Mouse (Mus musculus) heart, embryonic 14.5 days (tissue): Measurements from ENCODE around the gene Psmc3ip. TPM values are rescaled to one million over a fixed set of nuclear protein-coding genes. Genes with fewer than 3 reads are reported as not detected.
A peak's percentile ranks its signal among the peaks of the same experiment; 100 is the strongest.

ENCODE experiments used
- ATAC-seq: fragments of 200-750 bp; cut with Nextera tagmentation; 2 replicates; pipeline ENCODE4 v1.8.0; 2017; ENCODE audit warnings: low read depth, moderate TSS enrichment; ENCODE audit not compliant: insufficient number of reproducible peaks, insufficient read depth, low FRiP score
- H3K27ac ChIP-seq, 2 experiments: fragments of 200-500 bp in 1 of 2; fragments of 300-500 bp in 1 of 2; sonication (generic) in 1 of 2; replicated peaks in 1 of 2; 2 replicates each; pipeline ENCODE4 v1.5.1; 2012 to 2014; ENCODE audit warnings: low read depth in 2 of 2, low read length in 2 of 2, control low read depth in 1 of 2, mild to moderate bottlenecking in 1 of 2, mixed read lengths in 1 of 2; ENCODE audit not compliant: control insufficient read depth in 1 of 2, insufficient read depth in 1 of 2
- H3K27me3 ChIP-seq: fragments of 300-500 bp; sonication (generic); 2 replicates; pipeline ENCODE4 v1.6.1; 2014; ENCODE audit warnings: mild to moderate bottlenecking, low read length, control low read depth; ENCODE audit not compliant: control insufficient read depth, insufficient read depth
- H3K36me3 ChIP-seq: fragments of 300-500 bp; sonication (generic); 2 replicates; pipeline ENCODE4 v1.6.1; 2014; ENCODE audit warnings: mild to moderate bottlenecking, control low read depth, low read length, mixed read lengths; ENCODE audit not compliant: control insufficient read depth, insufficient read depth
- H3K4me1 ChIP-seq, 2 experiments: fragments of 200-500 bp in 1 of 2; fragments of 300-500 bp in 1 of 2; sonication (generic) in 1 of 2; 2 replicates each; pipeline ENCODE4 v1.6.1; 2012 to 2014; ENCODE audit warnings: low read length in 2 of 2, control low read depth in 1 of 2, mixed read lengths in 1 of 2; ENCODE audit not compliant: control insufficient read depth in 2 of 2, insufficient read depth in 2 of 2
- H3K4me2 ChIP-seq: fragments of 300-500 bp; sonication (generic); 2 replicates; pipeline ENCODE4 v1.6.1; 2014; ENCODE audit warnings: mild to moderate bottlenecking, low read length
- H3K4me3 ChIP-seq, 2 experiments: fragments of 200-500 bp in 1 of 2; fragments of 300-500 bp in 1 of 2; sonication (generic) in 1 of 2; 2 replicates each; pipeline ENCODE4 v1.5.1; 2012 to 2014; ENCODE audit warnings: low read length in 2 of 2, mild to moderate bottlenecking in 2 of 2, control low read depth in 1 of 2, low read depth in 1 of 2, moderate library complexity in 1 of 2; ENCODE audit not compliant: control insufficient read depth in 1 of 2, insufficient read depth in 1 of 2
- H3K9ac ChIP-seq: fragments of 300-500 bp; sonication (generic); 2 replicates; pipeline ENCODE4 v1.6.1; 2014; ENCODE audit warnings: mild to moderate bottlenecking, low read length
- H3K9me3 ChIP-seq: fragments of 300-500 bp; sonication (generic); 2 replicates; pipeline ENCODE4 v1.6.1; 2016; ENCODE audit warnings: low read length, control low read depth; ENCODE audit not compliant: control insufficient read depth
- WGBS: fragments of 180-500 bp; shearing (Covaris S2); extraction: QIAGEN DNeasy Blood & Tissue Kit; methylation state at CpG from one replicate; pipeline ENCODE4 v1.1.7; 2014; 5-methylcytosine and 5-hydroxymethylcytosine counted together
- polyA plus RNA-seq: library from polyadenylated mRNA; unstranded; fragments of >200 nt; fragmentation: Nextera tagmentation; extraction: Ambion mirVana; gene quantifications from 2 replicates; pipeline ENCODE4 v1.2.1, GENCODE M21; 2014

Gene Psmc3ip
- polyA plus RNA-seq, 1 experiment from 2014 or later = 22.9 TPM

GRCm38 (mm10) chr11:101137000-101137399 is 41.8 kb upstream of the Psmc3ip start:
- H3K9me3 ChIP-seq = no peaks in the 10 kb centered on the region
- no peak overlapping the region for H3K9ac ChIP-seq
- ATAC-seq = no peak
- no peaks in the 10 kb centered on the region for H3K27me3 ChIP-seq
- no peaks in the 10 kb centered on the region for H3K36me3 ChIP-seq
- peaks cover 17 to 19% of the 10 kb centered on the region in 2 experiments for H3K4me1 ChIP-seq
- no peak overlapping the region for H3K27ac ChIP-seq
- no peak overlapping the region for H3K4me2 ChIP-seq
- WGBS = 70% methylated on average over 7 of the region's 7 CpGs
- no peak overlapping the region for H3K4me3 ChIP-seq

GRCm38 (mm10) chr11:101134217-101134865 is 39.1 kb upstream of the Psmc3ip start:
- Histone ChIP-seq H3K9ac (peak overlapping the region; percentile 14; the same call in 1 of the 2 replicates), H3K4me3 (no peak overlapping the region), H3K27ac (no peak overlapping the region), H3K9me3 (no peaks in the 10 kb centered on the region), H3K36me3 (no peaks in the 10 kb centered on the region), H3K4me1 (peaks cover 17 to 23% of the 10 kb centered on the region in 2 experiments; a peak in 3 of 4 replicates), H3K27me3 (no peaks in the 10 kb centered on the region), H3K4me2 (no peak overlapping the region)
- no peak for ATAC-seq
- 54% methylated on average over 13 of the region's 13 CpGs for WGBS

GRCm38 (mm10) chr11:101133037-101133436 is 37.8 kb upstream of the Psmc3ip start:
- H3K27me3 ChIP-seq = no peaks in the 10 kb centered on the region
- peaks cover 13 to 19% of the 10 kb centered on the region in 2 experiments; a peak in 3 of 4 replicates for H3K4me1 ChIP-seq
- H3K27ac ChIP-seq = no peak overlapping the region
- no peak overlapping the region for H3K4me3 ChIP-seq
- no peak overlapping the region for H3K9ac ChIP-seq
- WGBS = 49% methylated on average over 12 of the region's 12 CpGs
- no peaks in the 10 kb centered on the region for H3K9me3 ChIP-seq
- no peak overlapping the region for H3K4me2 ChIP-seq
- ATAC-seq = no peak
- no peaks in the 10 kb centered on the region for H3K36me3 ChIP-seq

- H3K9ac ChIP-seq = no peak overlapping the region
- no peak overlapping the region for H3K4me3 ChIP-seq
- ATAC-seq = no peak
- no peaks in the 10 kb centered on the region for H3K27me3 ChIP-seq
- H3K4me1 ChIP-seq = peaks cover 13 to 19% of the 10 kb centered on the region in 2 experiments; a peak in 3 of 4 replicates
- H3K36me3 ChIP-seq = peaks cover 4% of the 10 kb centered on the region
- H3K9me3 ChIP-seq = no peaks in the 10 kb centered on the region
- WGBS = 83% methylated on average over 6 of the region's 6 CpGs
- no peak overlapping the region for H3K27ac ChIP-seq
- no peak overlapping the region for H3K4me2 ChIP-seq
Measured at GRCm38 (mm10) chr11:101131701-101132100, 36.5 kb upstream of the Psmc3ip start.

GRCm38 (mm10) chr11:101131187-101131586 is 36.0 kb upstream of the Psmc3ip start:
- no peak for ATAC-seq
- H3K27me3 ChIP-seq = no peaks in the 10 kb centered on the region
- H3K9ac ChIP-seq = no peak overlapping the region
- no peaks in the 10 kb centered on the region for H3K9me3 ChIP-seq
- no peak overlapping the region for H3K4me2 ChIP-seq
- peak overlapping the region in 1 of 2 experiments; percentile 79; a peak in 2 of 4 replicates for H3K27ac ChIP-seq
- H3K4me3 ChIP-seq = no peak overlapping the region
- H3K4me1 ChIP-seq = peaks cover 13 to 19% of the 10 kb centered on the region in 2 experiments; a peak in 3 of 4 replicates
- peaks cover 9% of the 10 kb centered on the region for H3K36me3 ChIP-seq
- 87% methylated on average over 2 of the region's 2 CpGs for WGBS

GRCm38 (mm10) chr11:101130056-101130756 is 35.0 kb upstream of the Psmc3ip start:
- WGBS = 14% methylated on average over 18 of the region's 18 CpGs
- peak overlapping the region; percentile 28 for H3K4me2 ChIP-seq

GRCm38 (mm10) chr11:101128996-101129577 is 33.9 kb upstream of the Psmc3ip start:
- no peak for ATAC-seq
- no peaks in the 10 kb centered on the region for H3K27me3 ChIP-seq
- peaks cover 24% of the 10 kb centered on the region for H3K36me3 ChIP-seq
- peaks cover 11 to 15% of the 10 kb centered on the region in 2 experiments; a peak in 3 of 4 replicates for H3K4me1 ChIP-seq
- 78% methylated on average over 11 of the region's 11 CpGs for WGBS
- H3K9me3 ChIP-seq = no peaks in the 10 kb centered on the region
- H3K4me3 ChIP-seq = no peak overlapping the region
- peak overlapping the region in 1 of 2 experiments; percentile 50; a peak in 1 of 4 replicates for H3K27ac ChIP-seq
- H3K4me2 ChIP-seq = no peak overlapping the region
- no peak overlapping the region for H3K9ac ChIP-seq

More at GRCm38 (mm10) chr11:101130056-101130756, 35.0 kb upstream of the Psmc3ip start:
- no peaks in the 10 kb centered on the region for H3K9me3 ChIP-seq
- H3K4me1 ChIP-seq = peaks cover 13 to 19% of the 10 kb centered on the region in 2 experiments; a peak in 3 of 4 replicates
- peak; percentile 64 for ATAC-seq
- H3K27me3 ChIP-seq = no peaks in the 10 kb centered on the region
- 0 out of 2 replicates have a peak overlapping the region, but pooled peaks have one; percentile 4 for H3K9ac ChIP-seq
- peaks cover 19% of the 10 kb centered on the region for H3K36me3 ChIP-seq
- H3K27ac ChIP-seq = peak overlapping the region; percentile 79 to 90
- H3K4me3 ChIP-seq = no peak overlapping the region
